Mouse (Mus musculus): ENCODE data around the gene Bzw2. TPM values are rescaled to one million over a fixed set of nuclear protein-coding genes. Genes with fewer than 3 reads are reported as not detected.

The Bzw2 gene
- polyA plus RNA-seq, 2 experiments from 2014 or later: 167 to 181 TPM

DNA sequence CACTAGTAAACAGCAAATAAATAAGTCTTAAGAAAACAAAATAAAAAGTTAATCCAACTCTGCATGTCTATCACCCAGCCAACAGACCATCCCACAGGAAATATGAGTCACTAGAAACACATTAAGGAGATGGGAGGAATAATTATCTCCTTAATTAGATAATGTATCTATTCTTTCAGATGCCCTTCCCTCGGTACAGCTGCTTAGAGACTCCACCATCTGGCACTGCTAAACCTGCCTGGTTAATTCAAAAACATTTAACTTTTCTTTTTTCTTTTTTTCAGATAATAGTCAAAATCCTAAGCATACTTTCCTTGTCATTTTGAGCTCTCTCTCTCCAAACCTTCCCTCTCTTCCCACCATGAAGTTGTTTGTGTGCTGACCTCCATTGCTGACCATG is 92.0 kb downstream of the Bzw2 start:
- no peak for ATAC-seq

GRCm38 (mm10) chr12:36057699-36058098 is 100.2 kb downstream of the Bzw2 start:
- ATAC-seq: peak; percentile 92

GRCm38 (mm10) chr12:36050276-36050675 is 107.6 kb downstream of the Bzw2 start:
- no peak for ATAC-seq

- no peak for ATAC-seq
These were observed 110.3 kb downstream of the Bzw2 start for GRCm38 (mm10) chr12:36047593-36047992.

DNA sequence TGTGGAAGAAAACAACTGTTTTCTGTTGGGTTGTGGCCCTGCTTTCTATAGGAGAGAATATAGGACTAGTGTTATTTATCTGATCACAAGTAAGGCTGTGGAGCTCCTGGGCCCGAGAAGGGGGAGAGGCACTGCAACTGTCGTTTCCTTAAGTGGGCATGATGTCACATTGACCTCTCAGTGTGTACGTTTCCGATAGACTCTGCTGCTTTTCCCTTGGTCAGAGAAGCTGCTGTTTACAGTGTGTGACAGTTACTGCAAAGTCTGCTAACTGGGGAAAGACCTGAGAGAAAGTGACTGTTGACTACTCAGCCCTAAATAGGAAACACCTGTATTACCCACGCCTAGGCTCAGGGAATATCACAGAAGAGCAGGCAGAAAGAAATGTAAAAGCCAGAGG is 111.7 kb downstream of the Bzw2 start:
- no peak for ATAC-seq

DNA sequence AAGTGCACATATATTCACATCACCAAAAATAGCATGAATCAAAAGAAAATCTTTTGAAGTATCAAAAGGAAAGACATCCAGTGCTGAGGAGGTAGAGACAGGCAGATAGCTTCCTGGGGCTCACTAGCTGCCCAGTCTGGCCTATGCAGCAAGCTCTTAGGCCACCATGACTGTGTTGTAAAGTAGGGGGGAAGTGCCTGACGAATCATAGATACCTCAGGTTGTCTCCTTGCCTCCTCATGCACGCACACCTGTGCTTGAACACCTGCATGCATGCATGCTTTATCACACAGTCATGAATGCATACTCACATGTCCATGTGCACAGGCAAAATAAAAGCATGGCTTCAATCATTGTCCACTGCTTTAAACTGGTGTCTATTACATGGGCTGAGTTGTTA is 113.2 kb downstream of the Bzw2 start:
- ATAC-seq: no peak

DNA sequence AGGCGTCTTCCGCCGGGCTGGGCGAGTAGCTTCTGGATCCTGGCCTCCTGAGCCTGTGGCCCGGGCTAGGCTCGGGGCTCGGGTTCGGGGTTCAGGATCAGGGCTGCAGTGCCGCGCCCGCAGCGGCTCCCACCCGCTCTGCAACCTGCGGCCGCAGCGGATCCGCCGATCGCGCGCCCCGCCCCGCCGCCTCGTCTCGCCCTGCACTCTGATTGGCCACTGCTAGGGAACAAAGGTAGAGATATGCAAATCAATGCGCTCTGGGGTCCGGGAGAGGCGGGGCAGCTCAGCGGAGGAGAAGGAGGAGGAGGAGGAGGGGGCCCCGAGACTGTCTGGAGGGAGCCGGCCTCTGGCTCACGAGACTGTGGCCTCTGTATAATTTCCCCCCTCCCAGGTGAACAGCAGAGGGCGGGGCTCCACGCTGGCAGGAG is 115.5 kb downstream of the Bzw2 start, which contains the start of gene Tspan13:
Tspan13 (minus strand) TSS at position 153 of the 431 bp plus-strand sequence.
- peak; percentile 78 for ATAC-seq

Other genes with a start within 250 kb of the Bzw2 start
- not detected for gene Agr3, start 232.5 kb downstream of the Bzw2 start, polyA plus RNA-seq (2017; shearing (Covaris generic))
- gene Agr2, start 165.2 kb downstream of the Bzw2 start, polyA plus RNA-seq (2017; shearing (Covaris generic)): not detected
- 100 to 1,000 TPM; 219 to 252 TPM for gene Tspan13, start 115.6 kb downstream of the Bzw2 start, polyA plus RNA-seq (2017; shearing (Covaris generic))
- gene Ankmy2, start 966 bp downstream of the Bzw2 start, polyA plus RNA-seq (2017; shearing (Covaris generic)): 10 to 100 TPM; 47.9 to 53.4 TPM
- not detected for gene Lrrc72, start 95.3 kb upstream of the Bzw2 start, polyA plus RNA-seq (2017; shearing (Covaris generic))
- gene Sostdc1, start 156.1 kb upstream of the Bzw2 start, polyA plus RNA-seq (2017; shearing (Covaris generic)): 10 to 100 TPM in 1 of 2 experiments, 1 to 10 TPM in 1; 6.4 to 13.1 TPM
- gene Ispd, start 223.4 kb upstream of the Bzw2 start, polyA plus RNA-seq (2017; shearing (Covaris generic)): 1 to 10 TPM; 1.8 to 2.7 TPM
- gene D630036H23Rik, start 224.1 kb upstream of the Bzw2 start, polyA plus RNA-seq (2017; shearing (Covaris generic)): not detected

Measured in CD4-positive, CD25-positive, alpha-beta regulatory T cell, adult 4 months (primary cell).